Comparison of ENCODE assay signal across 8 mouse cellular contexts in the genomic region with DNA sequence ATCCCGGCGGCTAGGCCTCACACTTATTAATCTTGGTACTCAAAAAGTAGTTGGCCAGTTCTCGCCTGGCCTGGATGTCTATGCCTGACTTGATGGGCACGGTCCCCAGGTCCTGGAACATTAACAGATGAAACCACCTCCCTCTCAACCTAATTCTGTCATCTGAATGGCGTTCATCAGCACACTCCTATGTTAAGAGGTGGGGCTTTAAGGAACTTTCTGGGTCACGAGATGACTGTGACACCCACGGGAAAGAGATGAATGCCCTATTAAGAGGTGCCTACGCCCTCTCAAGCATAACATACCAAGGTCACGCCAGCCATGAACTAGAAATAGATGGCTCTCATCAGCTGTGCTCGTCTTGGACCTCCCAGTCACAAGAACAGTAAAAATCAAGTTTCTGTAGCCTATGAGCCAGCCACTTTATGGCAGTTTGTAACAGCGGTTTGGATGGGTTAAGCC. TPM values are rescaled to one million over a fixed set of nuclear protein-coding genes. Genes with fewer than 3 reads are reported as not detected.
A peak's percentile ranks its signal among the peaks of the same experiment; 100 is the strongest.
DNase-seq lines count a peak whose midpoint lies in the region; ATAC-seq lines count a peak whose summit lies in the region.

No protein-coding gene starts in this region.

- 6% methylated on average over 11 of the region's 11 CpGs for WGBS in lung, embryonic 15.5 days
- 12% methylated on average over 11 of the region's 11 CpGs for WGBS in hindbrain, embryonic 10.5 days

- H3K27ac ChIP-seq in lung, embryonic 15.5 days, result peak overlapping the region; percentile 92
- peak overlapping the region; percentile 98 for H3K27ac ChIP-seq in hindbrain, embryonic 10.5 days

- peaks cover 16% of the 10 kb centered on the region for H3K36me3 ChIP-seq in lung, embryonic 15.5 days
- H3K36me3 ChIP-seq in hindbrain, embryonic 10.5 days, result peaks cover 44% of the 10 kb centered on the region

- peak overlapping the region; percentile 98 for H3K9ac ChIP-seq in lung, embryonic 15.5 days

- peaks cover 23% of the 10 kb centered on the region for H3K4me1 ChIP-seq in lung, embryonic 15.5 days
- H3K4me1 ChIP-seq in hindbrain, embryonic 10.5 days (replicated peaks), result peaks cover 29% of the 10 kb centered on the region

- peak overlapping the region; percentile 92 for H3K4me3 ChIP-seq in lung, embryonic 15.5 days
- peak overlapping the region; percentile 79 for H3K4me3 ChIP-seq in hindbrain, embryonic 10.5 days

- no peak for DNase-seq in lung, postnatal 10 days
- peak; percentile 74 for DNase-seq in brain, adult 2 months (ENCODE audit: low read depth, low spot score)
- DNase-seq in hindbrain, embryonic 10.5 days (ENCODE audit: low spot score), result no peak
- DNase-seq in adrenal gland, postnatal 4 days (ENCODE audit: low spot score in 2 of 2), result no peak
- no peak for DNase-seq in urinary bladder, postnatal 14 days (ENCODE audit: low spot score)
- no peak for DNase-seq in cerebellum, adult 8-10 months

- ATAC-seq in lung, embryonic 15.5 days (ENCODE audit: borderline replicate concordance, extremely low read depth, low FRiP score, low TSS enrichment), result peak; percentile 52
- peak; percentile 38 for ATAC-seq in megakaryocyte, adult 5-6 weeks (ENCODE audit: poor library complexity, severe bottlenecking)

- no peaks in the 10 kb centered on the region for H3K9me3 ChIP-seq in lung, embryonic 15.5 days
- no peaks in the 10 kb centered on the region for H3K9me3 ChIP-seq in hindbrain, embryonic 10.5 days

- peak overlapping the region; percentile 61 for H3K4me2 ChIP-seq in lung, embryonic 15.5 days

- H3K27me3 ChIP-seq in lung, embryonic 15.5 days, result no peaks in the 10 kb centered on the region
- H3K27me3 ChIP-seq in hindbrain, embryonic 10.5 days (ENCODE audit: insufficient read depth, poor library complexity, severe bottlenecking), result no peaks in the 10 kb centered on the region

RNA-seq across cellular contexts. Expression of gene Tmf1, which starts 0.5 kb away (rescaled TPM):
- polyA plus RNA-seq in lung, embryonic 15.5 days (2015; fragmentation: Nextera tagmentation; extraction: Ambion mirVana), result 33.1 and 34.5 TPM in 2 replicates
- polyA plus RNA-seq in hindbrain, embryonic 10.5 days (2016; fragmentation: Nextera tagmentation; extraction: Ambion mirVana), result 20.7 and 24.4 TPM in 2 replicates
- 21.5 and 22.6 TPM in 2 replicates for total RNA-seq in megakaryocyte, adult 5-6 weeks (2015)
- 98.2 and 120 TPM in 2 replicates for total RNA-seq in megakaryocyte, adult 5-6 weeks (2017)
- total RNA-seq in adrenal gland, postnatal 4 days (2021), result 10 to 100 TPM; 46.8 to 50.3 TPM

RNA-seq across cellular contexts. Expression of gene Uba3, which starts 26.0 kb away (rescaled TPM):
- 79.3 and 81.9 TPM in 2 replicates for polyA plus RNA-seq in lung, embryonic 15.5 days (2015; fragmentation: Nextera tagmentation; extraction: Ambion mirVana)
- 79.4 and 83.4 TPM in 2 replicates for polyA plus RNA-seq in hindbrain, embryonic 10.5 days (2016; fragmentation: Nextera tagmentation; extraction: Ambion mirVana)
- total RNA-seq in megakaryocyte, adult 5-6 weeks (2015), result 52.0 and 52.9 TPM in 2 replicates
- total RNA-seq in megakaryocyte, adult 5-6 weeks (2017), result 57.5 and 64.0 TPM in 2 replicates
- total RNA-seq in adrenal gland, postnatal 4 days (2021), result 10 to 100 TPM; 57.1 to 59.1 TPM

RNA-seq across cellular contexts. Expression of gene Eogt, which starts 30.4 kb away (rescaled TPM):
- 24.4 and 27.4 TPM in 2 replicates for polyA plus RNA-seq in lung, embryonic 15.5 days (2015; fragmentation: Nextera tagmentation; extraction: Ambion mirVana)
- 8.7 and 11.0 TPM in 2 replicates for polyA plus RNA-seq in hindbrain, embryonic 10.5 days (2016; fragmentation: Nextera tagmentation; extraction: Ambion mirVana)
- 4.6 and 7.2 TPM in 2 replicates for total RNA-seq in megakaryocyte, adult 5-6 weeks (2015)
- total RNA-seq in megakaryocyte, adult 5-6 weeks (2017), result 3.4 and 6.1 TPM in 2 replicates
- 10 to 100 TPM; 52.4 to 55.7 TPM for total RNA-seq in adrenal gland, postnatal 4 days (2021)

RNA-seq across cellular contexts. Expression of gene Arl6ip5, which starts 31.1 kb away (rescaled TPM):
- polyA plus RNA-seq in lung, embryonic 15.5 days (2015; fragmentation: Nextera tagmentation; extraction: Ambion mirVana), result 61.1 and 62.3 TPM in 2 replicates
- polyA plus RNA-seq in hindbrain, embryonic 10.5 days (2016; fragmentation: Nextera tagmentation; extraction: Ambion mirVana), result 42.4 and 65.4 TPM in 2 replicates
- 90.2 and 109 TPM in 2 replicates for total RNA-seq in megakaryocyte, adult 5-6 weeks (2015)
- total RNA-seq in megakaryocyte, adult 5-6 weeks (2017), result 98.0 and 125 TPM in 2 replicates
- 100 to 1,000 TPM in 1 of 2 experiments, 10 to 100 TPM in 1; 97.3 to 105 TPM for total RNA-seq in adrenal gland, postnatal 4 days (2021)

Comparison
In these comparisons a context has a peak if more than half of its experiments do, and no peak if none do; other contexts are left out.
1. RNA of gene Eogt, which starts 30.4 kb away (total RNA-seq): 52.4 to 55.7 TPM in adrenal gland, postnatal 4 days; 3.4 to 7.2 TPM in megakaryocyte, adult 5-6 weeks; every median in the first group is over 4 times any median in the second.